Mouse (Mus musculus): ENCODE results near the gene Sh3d19. TPM values are rescaled to one million over a fixed set of nuclear protein-coding genes. Genes with fewer than 3 reads are reported as not detected.
A peak's percentile ranks its signal among the peaks of the same experiment; 100 is the strongest.

Gene Sh3d19
- polyA plus RNA-seq, 1 experiment from 2014 or later: 38.2 TPM

GRCm38 (mm10) chr3:86024065-86024795 lies 53.3 kb downstream of the Sh3d19 start:
- H3K4me2 ChIP-seq: no peak overlapping the region
- no peak overlapping the region for H3K4me3 ChIP-seq (ENCODE audit: low read depth, low read length)
- TF ChIP-seq CTCF (IDR thresholded peaks at IDR 0.05; ENCODE audit: low read depth): no peak
- ATAC-seq (ENCODE audit: insufficient read depth) (no peak), DNase-seq (no peak)
- H3K4me1 ChIP-seq (ENCODE audit: insufficient read depth): no peaks in the 10 kb centered on the region
- H3K27me3 ChIP-seq (ENCODE audit: insufficient read depth, low read length): no peaks in the 10 kb centered on the region
- WGBS: 92% methylated on average over 12 of the region's 12 CpGs
- no peaks in the 10 kb centered on the region for H3K9me3 ChIP-seq (ENCODE audit: low read depth, low read length)
- H3K9ac ChIP-seq: no peak overlapping the region
- H3K27ac ChIP-seq (ENCODE audit: low read depth): no peak overlapping the region
- no peaks in the 10 kb centered on the region for H3K36me3 ChIP-seq (ENCODE audit: insufficient read depth)

GRCm38 (mm10) chr3:86025341-86026137 lies 54.6 kb downstream of the Sh3d19 start:
- no peak for TF ChIP-seq CTCF (IDR thresholded peaks at IDR 0.05; ENCODE audit: low read depth)
- no peak overlapping the region for H3K4me2 ChIP-seq
- ATAC-seq (ENCODE audit: insufficient read depth) (no peak), DNase-seq (no peak)
- no peak overlapping the region for H3K9ac ChIP-seq
- no peaks in the 10 kb centered on the region for H3K4me1 ChIP-seq (ENCODE audit: insufficient read depth)
- no peaks in the 10 kb centered on the region for H3K27me3 ChIP-seq (ENCODE audit: insufficient read depth, low read length)
- H3K4me3 ChIP-seq (ENCODE audit: low read depth, low read length): no peak overlapping the region
- no peaks in the 10 kb centered on the region for H3K9me3 ChIP-seq (ENCODE audit: low read depth, low read length)
- H3K36me3 ChIP-seq (ENCODE audit: insufficient read depth): no peaks in the 10 kb centered on the region
- no peak overlapping the region for H3K27ac ChIP-seq (ENCODE audit: low read depth)
- 92% methylated on average over 20 of the region's 20 CpGs for WGBS

- H3K4me3 ChIP-seq (ENCODE audit: low read depth, low read length): no peak overlapping the region
- no peak for TF ChIP-seq CTCF (IDR thresholded peaks at IDR 0.05; ENCODE audit: low read depth)
- ATAC-seq (ENCODE audit: insufficient read depth) (no peak), DNase-seq (no peak)
- no peaks in the 10 kb centered on the region for H3K27me3 ChIP-seq (ENCODE audit: insufficient read depth, low read length)
- no peaks in the 10 kb centered on the region for H3K36me3 ChIP-seq (ENCODE audit: insufficient read depth)
- no peaks in the 10 kb centered on the region for H3K9me3 ChIP-seq (ENCODE audit: low read depth, low read length)
- H3K27ac ChIP-seq (ENCODE audit: low read depth): no peak overlapping the region
- no peak overlapping the region for H3K9ac ChIP-seq
- 66% methylated on average over 15 of the region's 15 CpGs for WGBS
- H3K4me1 ChIP-seq (ENCODE audit: insufficient read depth): no peaks in the 10 kb centered on the region
- no peak overlapping the region for H3K4me2 ChIP-seq
Observed at GRCm38 (mm10) chr3:86028658-86029375, 57.9 kb downstream of the Sh3d19 start.

- Histone ChIP-seq H3K36me3 (ENCODE audit: insufficient read depth) (no peaks in the 10 kb centered on the region), H3K4me3 (ENCODE audit: low read depth, low read length) (no peak overlapping the region), H3K4me1 (ENCODE audit: insufficient read depth) (no peaks in the 10 kb centered on the region), H3K9me3 (ENCODE audit: low read depth, low read length) (no peaks in the 10 kb centered on the region), H3K27me3 (ENCODE audit: insufficient read depth, low read length) (no peaks in the 10 kb centered on the region), H3K27ac (ENCODE audit: low read depth) (no peak overlapping the region), H3K9ac (no peak overlapping the region), H3K4me2 (no peak overlapping the region)
- DNase-seq: peak; percentile 62
- ATAC-seq (ENCODE audit: insufficient read depth): peak; percentile 31; the same call in 1 of the 2 replicates
- whole genome bisulfite sequencing: 56% methylated on average over 4 of the region's 4 CpGs
- no peak for TF ChIP-seq CTCF (IDR thresholded peaks at IDR 0.05; ENCODE audit: low read depth)
Observed at GRCm38 (mm10) chr3:86030566-86030965, 59.7 kb downstream of the Sh3d19 start.

GRCm38 (mm10) chr3:86033455-86034090 lies 62.7 kb downstream of the Sh3d19 start:
- 66% methylated on average over 9 of the region's 9 CpGs for WGBS
- Histone ChIP-seq H3K27me3 (ENCODE audit: insufficient read depth, low read length) (no peaks in the 10 kb centered on the region), H3K4me1 (ENCODE audit: insufficient read depth) (peaks cover 1% of the 10 kb centered on the region; the same call in 1 of the 2 replicates), H3K4me3 (ENCODE audit: low read depth, low read length) (no peak overlapping the region), H3K27ac (ENCODE audit: low read depth) (no peak overlapping the region), H3K9ac (no peak overlapping the region), H3K9me3 (ENCODE audit: low read depth, low read length) (no peaks in the 10 kb centered on the region), H3K36me3 (ENCODE audit: insufficient read depth) (no peaks in the 10 kb centered on the region), H3K4me2 (no peak overlapping the region)
- DNase-seq: no peak
- no peak for TF ChIP-seq CTCF (IDR thresholded peaks at IDR 0.05; ENCODE audit: low read depth)
- ATAC-seq (ENCODE audit: insufficient read depth): no peak

- H3K4me2 ChIP-seq: no peak overlapping the region
- 51% methylated on average over 9 of the region's 9 CpGs for WGBS
- no peak overlapping the region for H3K4me3 ChIP-seq (ENCODE audit: low read depth, low read length)
Observed at GRCm38 (mm10) chr3:86037926-86038484, 67.1 kb downstream of the Sh3d19 start.

More at GRCm38 (mm10) chr3:86037926-86038484, 67.1 kb downstream of the Sh3d19 start:
- Histone ChIP-seq H3K27me3 (ENCODE audit: insufficient read depth, low read length) (no peaks in the 10 kb centered on the region), H3K9me3 (ENCODE audit: low read depth, low read length) (no peaks in the 10 kb centered on the region), H3K9ac (no peak overlapping the region), H3K27ac (ENCODE audit: low read depth) (peak overlapping the region; percentile 90; the same call in 1 of the 2 replicates), H3K36me3 (ENCODE audit: insufficient read depth) (0 out of 2 replicates have a peak, but pooled peaks cover 5% of the 10 kb centered on the region), H3K4me1 (ENCODE audit: insufficient read depth) (peaks cover 15% of the 10 kb centered on the region)
- no peak for TF ChIP-seq CTCF (IDR thresholded peaks at IDR 0.05; ENCODE audit: low read depth)
- DNase-seq (peak; percentile 60), ATAC-seq (ENCODE audit: insufficient read depth) (peak; percentile 54; the same call in 1 of the 2 replicates)

All from lung, embryonic 14.5 days (tissue).